In the genomic region with DNA sequence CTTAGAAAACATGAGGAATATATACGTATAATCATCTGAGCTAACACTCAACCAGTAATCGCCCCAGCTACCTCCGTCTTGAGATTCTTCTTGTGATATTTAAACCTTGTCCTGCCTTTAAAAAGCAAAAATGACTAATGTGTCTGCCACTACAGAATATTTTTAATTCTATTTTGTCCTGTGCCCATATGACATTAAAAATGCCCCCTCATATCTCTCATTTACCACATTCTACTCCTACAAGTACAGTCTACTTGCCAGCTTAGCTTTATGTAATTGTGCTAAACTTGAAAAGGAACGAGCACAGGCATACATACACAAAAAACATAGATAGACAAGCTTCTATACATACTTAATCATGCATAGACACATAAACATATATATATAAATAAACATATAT, we compare ENCODE assay signal across 19 mouse cellular contexts.
"Had no signal": no experiment of that assay in that cellular context is flagged by ENCODE, and none has a peak within 500 bp of the region (broad histone marks: within the 10 kb centered on the region; RNA-seq: fewer than 3 reads in every experiment).

No protein-coding gene starts in this region.

- H3K27ac ChIP-seq: midbrain, embryonic 10.5 days; midbrain, embryonic 12.5 days; neural tube, embryonic 13.5 days; neural tube, embryonic 15.5 days had no signal

- H3K4me3 ChIP-seq: midbrain, embryonic 10.5 days; midbrain, embryonic 12.5 days; myocyte; neural tube, embryonic 13.5 days; neural tube, embryonic 15.5 days had no signal

- ATAC-seq: midbrain, embryonic 16.5 days had no signal

- DNase-seq: lung, adult 18-20 months; lung, embryonic 14.5 days; lung, postnatal 10 days; lung, postnatal 4 days; midbrain, embryonic 14.5 days; retina, postnatal 1 day; right cerebral cortex, adult 18-20 months; right cerebral cortex, postnatal 25 days; right cerebral cortex, postnatal 4 days; spleen, adult 18-20 months; thymus, adult 2 months; thymus, postnatal 14 days; thymus, postnatal 36 days had no signal
